Mouse (Mus musculus): ENCODE measurements around the gene Tcaf3.

Tcaf3 gene

GRCm38 (mm10) chr6:42597592-42597991 is at the start of gene Tcaf3:
TSS of gene Tcaf3 (minus strand) at chr6:42597692.
- POLR2A ChIA-PET = no interaction called here
- CTCF ChIA-PET = interaction anchor here in 1 of 4 experiments (0.9 kb wide), 1 partner anchor 14 kb away, joined by 3 read pairs; no protein-coding TSS in a partner anchor

GRCm38 (mm10) chr6:42644912-42645549 is 47.5 kb upstream of the Tcaf3 start, which contains the start of gene Tcaf2:
TSS of gene Tcaf2 (minus strand) at chr6:42645254.
- POLR2A ChIA-PET = interaction anchor here in 1 of 4 experiments (0.7 to 0.8 kb wide), 2 partner anchors 13 to 14 kb away, joined by 3 read pairs; no protein-coding TSS in a partner anchor
- CTCF ChIA-PET = interaction anchor here (0.6 to 1.6 kb wide), 16 partner anchors 12 to 459 kb away, joined by 3 to 10 read pairs (median 3); no protein-coding TSS in a partner anchor

GRCm38 (mm10) chr6:42634393-42634792 is 36.9 kb upstream of the Tcaf3 start:
- ChIA-PET CTCF (interaction anchor here in 1 of 4 experiments (0.6 kb wide), 1 partner anchor 12 kb away, joined by 4 read pairs; no protein-coding TSS in a partner anchor), POLR2A (no interaction called here)

- ChIA-PET CTCF (no interaction called here), POLR2A (no interaction called here)
Measured at GRCm38 (mm10) chr6:42631395-42631794, 33.9 kb upstream of the Tcaf3 start.

- ChIA-PET CTCF (no interaction called here), POLR2A (no interaction called here)
Measured at GRCm38 (mm10) chr6:42616904-42617303, 19.4 kb upstream of the Tcaf3 start.

- ChIA-PET POLR2A (no interaction called here), CTCF (interaction anchor here (0.6 to 1.4 kb wide), 6 partner anchors 18 to 248 kb away, joined by 3 to 4 read pairs (median 4); partner anchors contain the start of gene Tcaf2 (in 1 of the 4))
Measured at GRCm38 (mm10) chr6:42612218-42612617, 14.7 kb upstream of the Tcaf3 start.

- ChIA-PET CTCF (no interaction called here), POLR2A (no interaction called here)
Measured at GRCm38 (mm10) chr6:42610954-42611522, 13.5 kb upstream of the Tcaf3 start.

GRCm38 (mm10) chr6:42593138-42593882 is 4.2 kb downstream of the Tcaf3 start:
- ChIA-PET POLR2A (interaction anchor here in 1 of 4 experiments (0.6 kb wide), 1 partner anchor 14 kb away, joined by 3 read pairs; no protein-coding TSS in a partner anchor), CTCF (interaction anchor here (0.6 to 1.4 kb wide), 6 partner anchors 10 to 698 kb away, joined by 3 to 9 read pairs (median 4); partner anchors contain the start of gene Tcaf2 (in 1 of the 4))

- ChIA-PET POLR2A (no interaction called here), CTCF (interaction anchor here in 1 of 4 experiments (0.6 to 1.4 kb wide), 2 partner anchors 26 to 127 kb away, joined by 3 to 4 read pairs; no protein-coding TSS in a partner anchor)
Measured at GRCm38 (mm10) chr6:42586569-42586968, 10.9 kb downstream of the Tcaf3 start.

- ChIA-PET POLR2A (no interaction called here), CTCF (interaction anchor here (0.6 to 2.1 kb wide), 20 partner anchors 9 to 356 kb away, joined by 3 to 14 read pairs (median 3); partner anchors contain the start of genes Fam131b (in 1 of the 4) and Tcaf3 (in 1 of the 4))
Measured at GRCm38 (mm10) chr6:42583488-42583872, 14.0 kb downstream of the Tcaf3 start.

GRCm38 (mm10) chr6:42582741-42583487 is 14.6 kb downstream of the Tcaf3 start:
- ChIA-PET CTCF (interaction anchor here in 3 of 4 experiments (0.9 to 2.1 kb wide), 9 partner anchors 9 to 355 kb away, joined by 3 to 14 read pairs (median 3); partner anchors contain the start of gene Fam131b (in 1 of the 3)), POLR2A (no interaction called here)

GRCm38 (mm10) chr6:42578678-42579077 is 18.8 kb downstream of the Tcaf3 start:
- POLR2A ChIA-PET = no interaction called here

GRCm38 (mm10) chr6:42577433-42577832 is 20.1 kb downstream of the Tcaf3 start:
- CTCF ChIA-PET = no interaction called here
- POLR2A ChIA-PET = no interaction called here

More at GRCm38 (mm10) chr6:42578678-42579077, 18.8 kb downstream of the Tcaf3 start:
- CTCF ChIA-PET = no interaction called here

- POLR2A ChIA-PET = no interaction called here
- CTCF ChIA-PET = no interaction called here
Measured at GRCm38 (mm10) chr6:42568205-42568604, 29.3 kb downstream of the Tcaf3 start.

- POLR2A ChIA-PET = no interaction called here
- CTCF ChIA-PET = interaction anchor here in 2 of 4 experiments (0.9 to 1.4 kb wide), 2 partner anchors 17 to 18 kb away, joined by 3 read pairs; no protein-coding TSS in a partner anchor
Measured at GRCm38 (mm10) chr6:42566076-42566598, 31.4 kb downstream of the Tcaf3 start.

GRCm38 (mm10) chr6:42562280-42562679 is 35.2 kb downstream of the Tcaf3 start:
- CTCF ChIA-PET = interaction anchor here in 1 of 4 experiments (0.6 kb wide), 1 partner anchor 234 kb away, joined by 4 read pairs; no protein-coding TSS in a partner anchor
- POLR2A ChIA-PET = no interaction called here

- ChIA-PET POLR2A (interaction anchor here in 1 of 4 experiments (0.6 kb wide), 1 partner anchor 21 kb away, joined by 3 read pairs; no protein-coding TSS in a partner anchor), CTCF (no interaction called here)
Measured at GRCm38 (mm10) chr6:42560885-42561284, 36.6 kb downstream of the Tcaf3 start.

GRCm38 (mm10) chr6:42558641-42559040 is 38.9 kb downstream of the Tcaf3 start:
- ChIA-PET CTCF (interaction anchor here in 1 of 4 experiments (0.6 kb wide), 1 partner anchor 638 kb away, joined by 3 read pairs; the partner anchor contains the start of gene Olfr435), POLR2A (no interaction called here)

GRCm38 (mm10) chr6:42547461-42547860 is 50.0 kb downstream of the Tcaf3 start, which contains the start of gene Olfr455:
TSS of gene Olfr455 (minus strand) at chr6:42547587.
- POLR2A ChIA-PET = no interaction called here

More at GRCm38 (mm10) chr6:42547461-42547860, 50.0 kb downstream of the Tcaf3 start, which contains the start of gene Olfr455:
- CTCF ChIA-PET = no interaction called here

Measured in embryonic stem cell, embryonic (primary cell).